Mouse (Mus musculus) T-cell, adult 66 days (primary cell): ENCODE data around the gene Gm20547. TPM values are rescaled to one million over a fixed set of nuclear protein-coding genes. Genes with fewer than 3 reads are reported as not detected.

Experiments
- total RNA-seq, 2 experiments: library from RNA; stranded (reverse); gene quantifications; 3 replicates in 1 of 2; 4 replicates in 1 of 2; pipeline ENCODE4 v1.2.4; 2023

Gene Gm20547
- total RNA-seq = not detected

DNA sequence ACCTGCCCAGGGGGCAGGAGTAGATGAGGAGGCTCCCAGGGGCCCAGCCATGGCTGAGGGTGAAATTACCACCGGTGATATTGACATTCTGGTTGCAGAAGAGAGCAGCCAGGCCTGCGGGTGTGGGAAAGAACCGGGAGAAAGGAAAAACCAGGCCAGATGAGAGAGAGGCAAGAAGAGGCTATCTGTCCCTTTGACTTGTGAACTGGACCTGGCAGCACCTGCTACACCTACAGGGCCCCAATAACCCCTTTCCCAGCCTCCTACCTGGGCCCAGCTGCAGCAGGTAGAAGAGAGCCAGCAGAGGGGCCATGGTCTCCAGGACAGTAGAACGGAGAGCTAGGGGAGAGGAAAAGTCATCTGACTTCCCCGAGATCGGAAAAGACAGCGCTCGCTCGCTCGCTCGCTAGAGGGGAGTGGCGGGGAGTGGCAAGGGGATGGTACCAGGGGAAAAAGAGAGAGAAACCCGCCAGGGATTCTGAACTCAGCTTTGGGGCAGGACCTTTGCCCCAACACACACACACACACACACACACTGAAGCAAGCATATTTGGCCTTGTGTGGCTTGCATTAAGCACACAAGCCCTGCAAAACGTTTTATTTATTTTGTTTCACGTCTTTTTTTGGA lies at the start of gene Gm20547:
Gene Gm20547, minus strand, starts transcription at position 360 of the 628 bp plus-strand sequence.

DNA sequence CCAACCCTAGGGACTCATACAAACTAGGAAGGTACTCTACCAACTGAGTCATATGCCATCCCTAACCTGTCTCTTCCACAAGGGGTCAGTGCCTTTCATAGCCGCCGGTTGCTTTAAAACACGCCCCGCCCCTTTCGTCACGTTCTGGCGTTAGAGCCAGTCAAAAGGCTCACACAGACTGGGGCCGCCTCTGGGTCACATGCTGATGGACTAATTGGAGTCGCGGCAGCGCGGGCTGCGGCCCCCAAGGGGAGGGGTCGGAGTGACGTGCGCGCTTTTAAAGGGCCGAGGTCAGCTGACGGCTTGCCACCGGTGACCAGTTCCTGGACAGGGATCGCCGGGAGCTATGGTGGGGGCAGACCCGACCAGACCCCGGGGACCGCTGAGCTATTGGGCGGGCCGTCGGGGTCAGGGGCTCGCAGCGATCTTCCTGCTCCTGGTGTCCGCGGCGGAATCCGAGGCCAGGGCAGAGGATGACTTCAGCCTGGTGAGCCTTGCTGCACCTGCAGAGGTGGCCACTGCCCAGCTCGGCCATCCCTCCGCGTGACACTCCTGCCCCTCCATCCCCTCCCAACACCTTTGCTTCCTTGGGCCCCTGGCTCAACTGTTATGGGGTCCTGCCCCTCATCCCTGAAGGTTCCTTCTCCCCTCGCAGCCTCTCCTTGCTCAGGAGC lies 49.4 kb upstream of the Gm20547 start, which contains the start of gene Neu1:
Gene Neu1, plus strand, starts transcription at position 193 of the 674 bp plus-strand sequence.

DNA sequence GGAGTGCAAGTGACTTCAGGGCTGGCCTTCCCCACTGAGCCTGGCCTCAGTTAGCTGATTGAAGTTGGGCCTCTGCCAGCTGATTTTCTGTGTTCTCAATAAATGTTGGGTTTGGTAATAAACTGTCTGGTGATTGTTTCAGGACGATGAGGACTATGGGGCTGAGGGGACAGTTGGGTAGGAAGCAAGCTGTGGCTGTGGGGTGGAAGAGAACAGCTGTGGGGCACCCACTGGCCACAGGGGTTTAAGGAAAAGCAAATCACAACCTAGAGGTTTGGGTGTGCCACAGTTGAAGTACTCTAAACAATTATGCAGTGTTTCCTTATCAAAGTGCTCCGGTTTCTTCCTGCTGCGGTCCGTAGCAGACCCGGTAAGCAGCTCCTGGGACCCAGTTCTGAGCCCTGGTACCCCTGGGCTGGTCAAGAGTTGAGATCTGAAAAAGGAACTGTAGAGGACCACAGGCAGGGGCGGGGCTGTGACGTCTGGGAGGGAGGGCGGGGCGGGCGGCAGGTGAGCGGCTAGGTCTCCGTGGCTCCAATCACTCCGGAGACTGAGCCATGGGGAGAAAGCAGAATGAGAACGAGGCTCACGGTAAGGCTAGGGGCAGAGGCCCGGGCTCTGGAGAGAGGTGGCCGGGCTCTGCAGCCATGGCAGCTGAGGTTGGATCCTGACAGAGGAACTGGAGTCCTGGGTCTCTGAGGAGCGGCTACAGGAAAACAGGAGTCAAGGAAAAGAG lies 32.3 kb upstream of the Gm20547 start, which contains the start of gene Slc44a4:
Gene Slc44a4, plus strand, starts transcription at position 537 of the 736 bp plus-strand sequence.

GRCm38 (mm10) chr17:34898160-34898586 lies 16.3 kb upstream of the Gm20547 start, which contains the start of the genes C2 and Ehmt2:
Gene C2, minus strand, starts transcription at chr17:34898265.
Gene Ehmt2, plus strand, starts transcription at chr17:34898469.

DNA sequence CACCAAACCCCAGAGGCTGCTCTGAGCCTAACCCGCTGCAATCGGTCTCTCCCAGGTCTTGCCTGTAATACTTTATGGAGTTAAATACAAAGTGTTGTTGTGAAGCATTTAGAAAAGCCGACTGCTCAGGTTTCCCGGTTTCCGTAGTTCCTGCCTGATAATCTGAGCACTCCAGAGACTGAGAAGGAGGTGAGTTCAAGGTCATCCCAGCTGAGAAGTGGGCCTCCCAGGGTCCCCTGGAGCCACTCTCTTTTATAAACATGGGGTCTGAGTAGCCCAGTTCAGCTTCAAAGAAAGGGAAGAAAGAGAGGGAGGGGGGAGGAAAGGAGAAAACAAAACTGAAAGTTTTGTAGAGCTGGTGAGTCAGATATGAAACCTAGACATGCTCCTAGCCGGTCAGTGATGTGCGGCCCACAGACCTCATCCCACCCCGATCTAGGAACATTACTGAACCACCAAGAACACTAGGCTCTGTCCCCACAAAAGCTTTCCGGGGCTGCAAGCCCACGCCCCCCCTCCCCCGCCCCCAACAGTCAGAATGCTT lies 2.4 kb downstream of the Gm20547 start, which contains the start of gene Zbtb12:
Gene Zbtb12, plus strand, starts transcription at position 148 of the 544 bp plus-strand sequence.

DNA sequence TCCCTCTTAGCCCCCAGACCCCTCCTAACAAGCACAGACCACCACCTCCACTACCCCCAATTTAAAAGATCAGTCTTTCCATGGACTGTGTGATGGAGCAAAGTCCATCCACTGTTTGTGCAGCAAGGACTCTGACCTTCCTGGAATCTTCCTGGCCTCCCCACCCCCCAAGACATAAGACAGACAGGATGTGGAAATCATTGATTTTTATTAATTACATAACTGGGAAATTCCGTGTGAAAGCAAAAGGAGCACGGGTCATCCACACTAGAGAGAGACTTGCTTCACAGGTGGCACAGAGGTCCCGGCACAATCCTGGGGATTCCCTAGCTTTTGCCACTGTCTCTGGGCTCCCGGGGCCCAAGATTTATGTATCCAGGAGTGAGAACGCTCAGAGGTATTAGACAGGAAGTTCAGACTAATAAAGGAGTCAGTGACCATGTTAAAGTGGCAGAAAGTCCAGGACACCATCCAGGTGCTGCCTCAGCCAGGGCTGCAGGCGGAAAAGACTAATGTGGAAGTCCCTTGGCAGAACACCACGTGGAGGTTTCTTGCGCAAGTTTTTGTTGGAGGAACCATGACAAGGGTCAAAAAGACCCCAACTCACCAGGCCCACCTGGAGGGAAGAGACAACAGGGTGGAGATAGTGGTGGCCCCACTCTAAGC lies 19.3 kb downstream of the Gm20547 start, which contains the start of gene Cfb:
Gene Cfb, minus strand, starts transcription at position 103 of the 666 bp plus-strand sequence.

DNA sequence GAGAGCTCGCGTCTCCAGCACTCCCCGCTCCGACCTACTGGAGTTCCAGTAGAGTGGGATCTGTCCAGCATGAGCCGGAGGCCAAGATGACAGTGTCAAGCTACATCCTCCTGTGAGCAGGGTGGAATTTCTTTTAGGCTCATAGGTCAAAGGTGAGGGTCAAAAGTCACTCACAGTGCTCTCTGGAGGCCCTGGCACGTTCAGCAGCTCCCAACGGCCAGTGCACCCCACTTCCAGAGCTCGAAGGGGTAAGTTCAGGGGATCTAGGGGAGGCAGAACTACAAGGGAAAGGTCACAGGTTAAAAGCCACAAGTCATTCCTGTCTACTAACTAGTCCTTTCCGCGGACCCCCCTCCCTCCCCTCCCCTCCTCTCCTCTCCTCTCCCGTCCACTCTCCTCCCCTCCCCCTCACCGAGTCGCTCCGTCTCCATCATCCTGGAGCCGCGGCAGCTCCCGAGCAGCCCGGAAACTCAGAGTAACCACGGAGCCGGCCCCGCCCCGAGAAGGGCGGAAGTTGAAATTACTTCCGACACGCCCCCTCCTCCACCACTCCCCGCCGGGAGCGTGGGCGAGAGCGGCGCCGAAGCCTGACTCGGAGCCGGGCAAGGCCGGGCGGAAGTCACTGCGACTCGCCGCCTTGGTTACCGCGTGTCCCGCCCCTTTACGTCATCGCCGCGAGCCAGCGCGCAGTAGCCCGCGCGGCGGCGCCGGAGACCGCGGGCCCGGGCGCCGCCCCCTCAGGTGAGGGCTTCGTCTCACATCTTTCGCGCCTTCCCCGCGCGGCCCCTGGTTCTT lies 31.9 kb downstream of the Gm20547 start, which contains the start of the genes Skiv2l and Nelfe:
Gene Skiv2l, minus strand, starts transcription at position 489 of the 795 bp plus-strand sequence.
Gene Nelfe, plus strand, starts transcription at position 670 of the 795 bp plus-strand sequence.

DNA sequence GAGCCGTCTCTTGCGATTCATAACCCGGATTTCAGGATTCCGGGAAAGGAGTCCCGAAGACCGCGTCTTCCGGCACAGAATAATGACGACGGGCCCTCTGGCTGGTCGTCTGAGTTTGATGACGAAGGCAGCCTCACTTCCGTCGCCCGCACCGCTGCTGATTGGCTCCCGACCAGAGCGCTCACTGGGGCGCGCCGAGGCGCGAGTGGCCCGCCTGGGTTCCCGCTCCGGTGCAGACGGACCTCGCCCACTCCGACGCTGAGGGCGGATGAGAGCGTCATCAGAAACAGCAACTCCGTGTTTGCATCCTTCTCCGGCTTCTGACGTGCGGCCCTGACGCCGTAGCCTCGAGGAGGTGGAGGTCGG lies 45.0 kb downstream of the Gm20547 start, which contains the start of the genes Stk19 and Dxo:
Gene Stk19, minus strand, starts transcription at position 90 of the 366 bp plus-strand sequence.
Gene Dxo, plus strand, starts transcription at position 164 of the 366 bp plus-strand sequence.

Other genes starting within 250 kb of the Gm20547 start
- 1 to 10 TPM; 2.1 to 3.5 TPM for gene Fkbpl, start 237.3 kb downstream of the Gm20547 start, total RNA-seq
- 10 to 100 TPM; 46.2 to 55.1 TPM for gene Atf6b, start 234.9 kb downstream of the Gm20547 start, total RNA-seq
- gene Tnxb, start 211.5 kb downstream of the Gm20547 start, total RNA-seq = under 1 TPM in 1 of 2 experiments, not detected in 1; 0.09 TPM
- 1 to 10 TPM in 1 of 2 experiments, under 1 TPM in 1; 0.93 to 1.6 TPM for gene C4b, start 138.2 kb downstream of the Gm20547 start, total RNA-seq
- gene Cyp21a1, start 77.5 kb downstream of the Gm20547 start, total RNA-seq = not detected
- 10 to 100 TPM; 57.0 to 64.6 TPM for gene Stk19, start 45.1 kb downstream of the Gm20547 start, total RNA-seq
- 10 to 100 TPM; 74.3 to 76.9 TPM for gene Dxo, start 45.0 kb downstream of the Gm20547 start, total RNA-seq
- 100 to 1,000 TPM; 102 to 116 TPM for gene Skiv2l, start 31.8 kb downstream of the Gm20547 start, total RNA-seq
- 10 to 100 TPM; 29.5 to 31.1 TPM for gene Nelfe, start 31.7 kb downstream of the Gm20547 start, total RNA-seq
- under 1 TPM in 1 of 2 experiments, not detected in 1; 0.38 TPM for gene Cfb, start 19.5 kb downstream of the Gm20547 start, total RNA-seq
- gene Zbtb12, start 2.6 kb downstream of the Gm20547 start, total RNA-seq = 1 to 10 TPM; 4.7 to 5.7 TPM
- 1 to 10 TPM in 1 of 2 experiments, under 1 TPM in 1; 0.35 to 2.6 TPM for gene C2, start 16.2 kb upstream of the Gm20547 start, total RNA-seq
- 100 to 1,000 TPM; 127 to 138 TPM for gene Ehmt2, start 16.4 kb upstream of the Gm20547 start, total RNA-seq
- not detected for gene Slc44a4, start 32.4 kb upstream of the Gm20547 start, total RNA-seq
- gene Neu1, start 49.2 kb upstream of the Gm20547 start, total RNA-seq = 10 to 100 TPM; 43.5 to 54.2 TPM
- gene Hspa1b, start 77.2 kb upstream of the Gm20547 start, total RNA-seq = 10 to 100 TPM; 10.4 to 11.9 TPM
- gene Gm20481, start 87.9 kb upstream of the Gm20547 start, total RNA-seq = not detected
- 1 to 10 TPM; 3.2 to 3.6 TPM for gene Hspa1a, start 90.1 kb upstream of the Gm20547 start, total RNA-seq
- gene Hspa1l, start 90.7 kb upstream of the Gm20547 start, total RNA-seq = not detected
- 10 to 100 TPM; 31.7 to 37.8 TPM for gene Lsm2, start 99.8 kb upstream of the Gm20547 start, total RNA-seq
- 100 to 1,000 TPM; 113 to 115 TPM for gene Vars, start 118.9 kb upstream of the Gm20547 start, total RNA-seq
- gene Vwa7, start 134.5 kb upstream of the Gm20547 start, total RNA-seq = under 1 TPM; 0.47 to 0.52 TPM
- gene Sapcd1, start 146.0 kb upstream of the Gm20547 start, total RNA-seq = 1 to 10 TPM in 1 of 2 experiments, not detected in 1; 2.3 TPM
- 1 to 10 TPM; 2.0 to 3.3 TPM for gene Msh5, start 164.7 kb upstream of the Gm20547 start, total RNA-seq
- 100 to 1,000 TPM; 161 to 180 TPM for gene Clic1, start 167.9 kb upstream of the Gm20547 start, total RNA-seq
- gene Ddah2, start 177.0 kb upstream of the Gm20547 start, total RNA-seq = 1 to 10 TPM in 1 of 2 experiments, under 1 TPM in 1; 0.86 to 4.1 TPM
- not detected for gene Ly6g6c, start 183.3 kb upstream of the Gm20547 start, total RNA-seq
- not detected for gene Mpig6b, start 184.1 kb upstream of the Gm20547 start, total RNA-seq
- gene Ly6g6e, start 194.9 kb upstream of the Gm20547 start, total RNA-seq = not detected
- not detected for gene Ly6g6d, start 196.0 kb upstream of the Gm20547 start, total RNA-seq
- not detected for gene Ly6g6f, start 203.6 kb upstream of the Gm20547 start, total RNA-seq
- 10 to 100 TPM; 73.4 to 81.3 TPM for gene Abhd16a, start 207.2 kb upstream of the Gm20547 start, total RNA-seq
- gene Ly6g5c, start 226.2 kb upstream of the Gm20547 start, total RNA-seq = not detected
- 1 to 10 TPM; 2.7 to 5.4 TPM for gene Ly6g5b, start 233.4 kb upstream of the Gm20547 start, total RNA-seq
- 10 to 100 TPM; 33.5 to 34.9 TPM for gene Gpank1, start 239.4 kb upstream of the Gm20547 start, total RNA-seq
- 100 to 1,000 TPM; 152 to 162 TPM for gene Csnk2b, start 240.0 kb upstream of the Gm20547 start, total RNA-seq
- gene D17H6S53E, start 244.3 kb upstream of the Gm20547 start, total RNA-seq = 10 to 100 TPM; 26.0 to 26.8 TPM